Mouse (Mus musculus) embryonic facial prominence, embryonic 12.5 days (tissue): ENCODE measurements around the gene Usp16. TPM values are rescaled to one million over a fixed set of nuclear protein-coding genes. Genes with fewer than 3 reads are reported as not detected.
A peak's percentile ranks its signal among the peaks of the same experiment; 100 is the strongest.
"Not testable (repeated sequence)": the region's sequence is repeated elsewhere in the genome, so short reads cannot be mapped to it uniquely, and the experiment has no call there.

ENCODE experiments used
- ATAC-seq: fragments of 200-750 bp; cut with Nextera tagmentation; 2 replicates; pipeline ENCODE4 v1.8.0; 2017; ENCODE audit not compliant: insufficient number of reproducible peaks, insufficient read depth, low FRiP score, low TSS enrichment
- H3K27ac ChIP-seq: fragments of 300-500 bp; sonication (generic); 2 replicates; pipeline ENCODE4 v1.5.1; 2016; ENCODE audit warnings: mild to moderate bottlenecking
- H3K27me3 ChIP-seq: fragments of 300-500 bp; sonication (generic); 2 replicates; pipeline ENCODE4 v1.6.1; 2016; ENCODE audit warnings: mild to moderate bottlenecking, moderate library complexity
- H3K36me3 ChIP-seq: fragments of 300-500 bp; sonication (generic); 2 replicates; pipeline ENCODE4 v1.6.1; 2016; ENCODE audit warnings: mild to moderate bottlenecking
- H3K4me1 ChIP-seq: fragments of 300-500 bp; sonication (generic); 2 replicates; pipeline ENCODE4 v1.6.1; 2016
- H3K4me2 ChIP-seq: fragments of 300-500 bp; sonication (generic); replicated peaks from 2 replicates; pipeline ENCODE4 v1.6.1; 2016; ENCODE audit warnings: mild to moderate bottlenecking, moderate library complexity
- H3K4me3 ChIP-seq: fragments of 300-500 bp; sonication (generic); 2 replicates; pipeline ENCODE4 v1.5.1; 2016; ENCODE audit warnings: mild to moderate bottlenecking
- H3K9ac ChIP-seq: fragments of 300-500 bp; sonication (generic); 2 replicates; pipeline ENCODE4 v1.6.1; 2016; ENCODE audit warnings: mild to moderate bottlenecking, moderate library complexity
- H3K9me3 ChIP-seq: fragments of 300-500 bp; sonication (generic); 2 replicates; pipeline ENCODE4 v1.6.1; 2016; ENCODE audit warnings: mild to moderate bottlenecking, moderate library complexity
- WGBS: fragments of 180-500 bp; shearing (Covaris S2); methylation state at CpG from one replicate; pipeline ENCODE4 v1.1.7; 2016; 5-methylcytosine and 5-hydroxymethylcytosine counted together
- polyA plus RNA-seq: library from polyadenylated mRNA; unstranded; fragments of >200 nt; fragmentation: Nextera tagmentation; extraction: Ambion mirVana; gene quantifications from 2 replicates; pipeline ENCODE4 v1.2.1, GENCODE M21; 2016

Gene Usp16
- polyA plus RNA-seq, 1 experiment from 2014 or later, result 40.1 TPM

DNA sequence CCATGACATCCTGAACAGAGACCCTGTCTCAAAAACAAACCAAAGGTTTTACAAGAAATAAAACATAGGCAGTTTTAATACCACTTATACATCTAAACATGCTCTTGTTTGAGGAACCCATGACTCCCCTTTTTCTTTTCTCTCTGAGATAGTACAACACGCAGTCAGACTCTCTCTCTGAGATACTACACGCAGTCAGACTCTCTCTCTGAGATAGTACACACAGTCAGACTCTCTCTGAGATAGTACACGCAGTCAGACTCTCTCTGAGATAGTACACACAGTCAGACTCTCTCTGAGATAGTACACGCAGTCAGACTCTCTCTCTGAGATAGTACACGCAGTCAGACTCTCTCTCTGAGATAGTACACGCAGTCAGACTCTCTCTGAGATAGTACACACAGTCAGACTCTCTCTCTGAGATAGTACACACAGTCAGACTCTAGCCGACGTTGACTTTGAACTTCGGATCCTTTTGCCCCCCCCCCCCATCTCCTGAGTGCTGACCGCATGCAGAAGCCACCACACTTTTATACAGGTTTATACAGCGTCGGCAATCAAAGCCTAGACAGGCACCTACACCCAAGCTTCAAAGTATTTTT is 37.8 kb downstream of the Usp16 start:
- H3K4me1 ChIP-seq, ATAC-seq, H3K9ac ChIP-seq, H3K4me3 ChIP-seq, H3K27me3 ChIP-seq, H3K4me2 ChIP-seq, H3K27ac ChIP-seq, H3K9me3 ChIP-seq: not testable (repeated sequence)
- H3K36me3 ChIP-seq, result peaks cover 67% of the 10 kb centered on the region
- WGBS, result 95% methylated on average over 12 of the region's 12 CpGs

DNA sequence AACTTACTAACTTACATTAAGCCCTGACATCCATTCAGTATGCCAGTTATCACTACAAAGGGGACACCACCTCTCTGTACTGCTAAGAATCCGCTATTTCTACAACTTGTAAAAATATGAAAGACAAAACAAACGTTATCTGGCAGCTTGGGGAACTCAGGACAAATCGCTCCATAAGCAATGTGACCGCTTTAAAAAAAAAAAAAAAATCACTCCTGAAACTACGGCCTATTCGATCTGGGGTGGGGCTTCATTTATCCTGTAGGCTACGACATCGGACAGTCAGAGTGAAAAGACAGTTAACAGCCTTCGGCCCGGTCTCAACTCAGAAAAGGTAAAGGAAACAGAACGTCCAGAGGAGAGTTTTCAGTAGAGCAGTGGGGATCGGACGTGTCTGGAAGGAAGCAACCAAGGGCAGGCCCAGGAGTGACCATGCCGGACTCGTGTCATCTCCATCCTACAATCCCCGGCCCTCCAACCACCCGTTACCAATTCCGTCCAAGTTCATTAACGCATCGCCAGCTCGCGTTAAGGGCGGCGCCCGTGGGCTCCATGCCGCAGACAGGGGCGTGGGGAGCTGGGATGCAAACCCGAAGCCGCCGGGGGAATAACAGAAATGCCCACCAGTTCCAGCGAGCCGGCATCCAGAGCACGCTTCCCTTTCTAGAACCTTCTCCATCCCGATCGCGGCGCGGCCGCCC is 40.6 kb downstream of the Usp16 start:
- peak overlapping the region; percentile 84 for H3K27ac ChIP-seq
- peaks cover 10% of the 10 kb centered on the region; the same call in 1 of the 2 replicates for H3K4me1 ChIP-seq
- peak overlapping the region; percentile 79 for H3K4me2 ChIP-seq
- H3K4me3 ChIP-seq, result peak overlapping the region; percentile 96
- peak overlapping the region; percentile 96 for H3K9ac ChIP-seq
- H3K27me3 ChIP-seq, result no peaks in the 10 kb centered on the region
- ATAC-seq, result peak; percentile 31
- 1% methylated on average over 39 of the region's 39 CpGs for WGBS
- no peaks in the 10 kb centered on the region for H3K9me3 ChIP-seq
- H3K36me3 ChIP-seq, result peaks cover 40% of the 10 kb centered on the region

DNA sequence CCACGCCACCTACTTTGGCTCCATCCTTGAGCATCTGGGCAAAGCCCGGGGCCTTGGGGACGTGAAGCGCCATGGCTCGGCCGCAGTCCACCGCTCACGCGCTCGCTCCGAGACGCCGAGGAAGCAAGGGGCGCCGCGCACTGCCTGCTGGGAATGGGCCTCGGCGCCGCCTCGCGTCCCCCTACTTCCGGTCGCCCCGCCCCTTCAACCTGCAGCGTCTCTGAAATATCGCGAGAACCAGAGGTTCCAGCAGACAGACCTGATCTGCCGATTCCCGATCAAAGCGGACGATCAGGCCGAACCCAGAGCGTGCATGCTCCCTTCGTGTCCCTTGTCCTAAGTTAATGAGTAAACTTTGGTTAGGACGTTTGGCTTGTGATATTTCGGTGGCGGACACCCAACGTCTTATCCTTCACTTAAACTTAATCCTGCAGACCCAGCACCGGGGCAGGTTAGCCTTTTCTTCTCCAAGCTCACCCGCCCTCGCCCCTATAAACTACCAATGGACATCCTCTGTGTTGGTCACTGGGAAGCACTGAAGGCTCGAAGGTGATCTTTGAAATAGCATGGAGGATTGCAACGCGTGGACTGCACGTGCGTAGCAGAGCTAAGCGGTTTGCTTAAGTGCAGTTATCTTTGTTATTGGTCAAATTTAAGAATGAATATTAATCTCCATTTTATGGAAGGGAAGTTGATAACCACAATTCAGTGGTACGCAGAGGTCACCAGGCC is 41.4 kb downstream of the Usp16 start, which contains the start of gene Cct8:
Gene Cct8, minus strand, starts transcription at position 158 of the 732 bp plus-strand sequence.
- Histone ChIP-seq H3K36me3 (peaks cover 32% of the 10 kb centered on the region), H3K4me1 (peaks cover 10% of the 10 kb centered on the region; the same call in 1 of the 2 replicates), H3K9me3 (no peaks in the 10 kb centered on the region), H3K4me3 (peak within 1 kb of the TSS; percentile 96), H3K27ac (peak within 1 kb of the TSS; percentile 84), H3K9ac (peak within 1 kb of the TSS; percentile 96), H3K27me3 (no peaks in the 10 kb centered on the region), H3K4me2 (peak within 1 kb of the TSS; percentile 79)
- peak; percentile 89 for ATAC-seq
- WGBS, result under 1% methylated on average over 48 of the region's 48 CpGs

DNA sequence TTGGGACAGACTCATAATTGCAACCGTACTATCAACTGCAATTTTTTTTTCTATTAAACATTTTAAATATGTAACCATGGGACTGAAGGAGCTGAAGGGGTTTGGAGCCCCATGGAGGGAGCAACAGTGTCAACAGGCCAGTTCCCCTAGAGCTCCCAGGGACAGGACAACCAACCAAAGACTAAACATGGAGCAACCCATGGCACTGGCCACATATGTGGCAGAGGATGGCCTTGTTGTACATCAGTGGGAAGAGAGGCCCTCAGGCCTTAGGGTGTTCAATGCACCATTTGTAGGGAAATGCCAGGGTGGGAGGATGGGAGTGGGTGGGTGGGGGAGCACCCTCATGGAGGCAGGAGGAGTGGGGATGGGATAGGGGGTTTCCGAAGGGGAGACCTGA is 42.2 kb downstream of the Usp16 start:
- ATAC-seq, result no peak
- no peaks in the 10 kb centered on the region for H3K9me3 ChIP-seq
- WGBS, result 93% methylated on average over 2 of the region's 2 CpGs
- H3K4me2 ChIP-seq, result peak overlapping the region; percentile 79
- H3K9ac ChIP-seq, result no peak overlapping the region
- peaks cover 10% of the 10 kb centered on the region; the same call in 1 of the 2 replicates for H3K4me1 ChIP-seq
- H3K4me3 ChIP-seq, result peak overlapping the region; percentile 96; the same call in 1 of the 2 replicates
- peaks cover 24% of the 10 kb centered on the region for H3K36me3 ChIP-seq
- H3K27ac ChIP-seq, result no peak overlapping the region
- no peaks in the 10 kb centered on the region for H3K27me3 ChIP-seq

DNA sequence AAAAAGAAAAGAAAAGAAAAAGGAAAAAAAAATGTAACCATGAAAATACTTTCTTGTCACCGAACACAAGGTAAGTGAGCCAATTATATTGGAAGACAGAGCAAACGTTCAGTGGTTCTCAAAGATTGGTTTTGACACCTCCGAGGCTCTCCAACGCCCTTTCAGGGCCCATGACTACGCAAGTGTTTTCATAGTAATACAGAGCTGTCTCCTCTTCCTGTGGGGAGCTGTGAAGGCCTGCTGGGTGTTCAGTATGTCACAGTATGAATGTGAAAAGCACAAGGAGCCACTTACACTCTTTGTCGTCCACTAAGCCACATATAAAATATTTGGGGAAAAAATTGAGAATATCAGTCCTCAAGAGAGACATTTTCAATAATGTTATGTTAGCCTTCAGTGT is 42.7 kb downstream of the Usp16 start:
- no peak for ATAC-seq
- Histone ChIP-seq H3K9ac (no peak overlapping the region), H3K27ac (no peak overlapping the region), H3K27me3 (no peaks in the 10 kb centered on the region), H3K9me3 (no peaks in the 10 kb centered on the region), H3K4me3 (no peak overlapping the region), H3K4me2 (peak overlapping the region; percentile 79; the same call in 1 of the 2 replicates), H3K36me3 (peaks cover 19% of the 10 kb centered on the region), H3K4me1 (peaks cover 10% of the 10 kb centered on the region; the same call in 1 of the 2 replicates)
- 87% methylated on average over 6 of the region's 6 CpGs for WGBS

DNA sequence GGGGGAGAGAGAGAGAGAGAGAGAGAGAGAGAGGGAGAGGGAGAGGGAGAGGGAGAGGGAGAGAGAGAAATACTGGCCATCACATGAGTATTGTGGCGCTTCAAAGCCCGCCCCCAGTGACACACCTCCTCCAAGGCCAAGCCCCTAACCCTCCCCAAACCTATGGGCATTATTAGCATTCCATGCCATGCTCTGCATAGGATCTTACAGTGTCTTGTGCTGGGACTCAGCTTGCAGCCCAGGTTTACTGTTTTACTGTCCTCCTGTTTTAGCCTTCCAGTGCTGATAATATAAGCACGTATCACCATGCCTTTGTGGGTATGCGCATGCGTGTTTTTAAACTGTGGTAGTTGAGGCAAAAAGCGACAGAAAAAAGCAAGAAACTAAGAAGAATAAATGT is 45.1 kb downstream of the Usp16 start:
- no peak overlapping the region for H3K27ac ChIP-seq
- no peaks in the 10 kb centered on the region for H3K27me3 ChIP-seq
- no peaks in the 10 kb centered on the region for H3K36me3 ChIP-seq
- WGBS, result 66% methylated on average over 6 of the region's 6 CpGs
- H3K9ac ChIP-seq, result no peak overlapping the region
- H3K4me1 ChIP-seq, result peaks cover 4% of the 10 kb centered on the region; the same call in 1 of the 2 replicates
- H3K9me3 ChIP-seq, result no peaks in the 10 kb centered on the region
- ATAC-seq, result no peak
- no peak overlapping the region for H3K4me3 ChIP-seq
- no peak overlapping the region for H3K4me2 ChIP-seq

DNA sequence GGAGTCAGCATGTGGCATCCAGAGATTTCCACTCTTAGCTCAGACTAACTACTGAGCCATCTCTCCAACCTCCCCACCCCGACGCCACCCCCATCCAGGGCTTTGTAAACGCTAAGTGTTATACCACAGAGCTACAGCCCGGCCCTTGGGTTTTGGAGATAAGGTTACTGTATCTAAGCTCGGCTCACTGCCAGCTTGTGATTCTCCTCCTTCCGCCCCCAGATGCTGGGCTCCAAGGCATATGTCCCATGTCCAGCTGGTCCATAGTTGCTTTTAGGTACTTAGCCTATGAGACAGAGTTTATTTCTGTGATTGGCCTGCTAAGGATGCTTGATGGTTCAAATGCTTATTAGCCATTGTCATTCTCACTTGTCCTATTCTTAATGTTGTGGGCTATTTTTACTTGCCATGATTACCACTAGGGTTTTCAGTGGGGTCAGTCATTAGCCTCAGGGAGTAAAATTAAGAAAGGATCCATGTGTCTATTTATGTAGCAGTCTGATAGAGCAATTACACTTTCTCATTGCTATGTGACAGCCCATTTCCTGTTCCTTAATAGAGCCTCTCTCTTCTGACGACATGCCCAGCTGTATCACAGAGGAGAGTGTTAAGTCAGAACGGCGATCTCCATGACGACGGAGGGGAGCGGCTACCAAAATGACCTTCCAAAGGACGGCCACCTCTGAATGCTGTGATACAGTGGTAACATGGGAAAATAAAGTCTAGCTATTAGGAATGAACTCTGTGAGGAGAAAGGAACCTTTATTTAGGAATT is 47.0 kb downstream of the Usp16 start:
- H3K9me3 ChIP-seq, result no peaks in the 10 kb centered on the region
- no peaks in the 10 kb centered on the region for H3K4me1 ChIP-seq
- no peak overlapping the region for H3K4me2 ChIP-seq
- H3K27me3 ChIP-seq, result no peaks in the 10 kb centered on the region
- no peaks in the 10 kb centered on the region for H3K36me3 ChIP-seq
- H3K27ac ChIP-seq, result no peak overlapping the region
- 44% methylated on average over 13 of the region's 13 CpGs for WGBS
- no peak overlapping the region for H3K4me3 ChIP-seq
- ATAC-seq, result no peak
- H3K9ac ChIP-seq, result no peak overlapping the region

DNA sequence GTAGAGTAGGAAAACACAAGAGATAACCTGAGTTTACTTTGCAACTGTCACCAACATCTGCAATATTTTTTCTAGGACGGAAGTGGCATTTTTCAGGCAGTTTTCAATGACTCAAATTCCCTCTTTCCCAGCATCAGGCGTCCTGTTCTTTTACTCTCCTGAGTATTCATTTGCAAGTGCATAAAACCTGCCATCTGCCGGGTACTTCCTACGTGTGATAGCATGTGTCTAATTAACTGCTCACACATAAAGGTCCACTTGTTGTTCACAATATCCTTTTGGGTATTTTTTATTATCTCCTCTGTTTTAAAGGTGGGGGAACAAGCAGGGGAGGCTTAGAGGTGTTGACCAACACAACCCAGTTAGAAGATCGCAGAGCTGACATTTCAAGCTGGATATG is 57.2 kb downstream of the Usp16 start:
- no peak overlapping the region for H3K4me2 ChIP-seq
- H3K36me3 ChIP-seq, result no peaks in the 10 kb centered on the region
- no peaks in the 10 kb centered on the region for H3K27me3 ChIP-seq
- H3K4me3 ChIP-seq, result no peak overlapping the region
- no peak overlapping the region for H3K27ac ChIP-seq
- no peak for ATAC-seq
- H3K4me1 ChIP-seq, result no peaks in the 10 kb centered on the region
- WGBS, result 70% methylated on average over 5 of the region's 5 CpGs
- no peak overlapping the region for H3K9ac ChIP-seq
- no peaks in the 10 kb centered on the region for H3K9me3 ChIP-seq

DNA sequence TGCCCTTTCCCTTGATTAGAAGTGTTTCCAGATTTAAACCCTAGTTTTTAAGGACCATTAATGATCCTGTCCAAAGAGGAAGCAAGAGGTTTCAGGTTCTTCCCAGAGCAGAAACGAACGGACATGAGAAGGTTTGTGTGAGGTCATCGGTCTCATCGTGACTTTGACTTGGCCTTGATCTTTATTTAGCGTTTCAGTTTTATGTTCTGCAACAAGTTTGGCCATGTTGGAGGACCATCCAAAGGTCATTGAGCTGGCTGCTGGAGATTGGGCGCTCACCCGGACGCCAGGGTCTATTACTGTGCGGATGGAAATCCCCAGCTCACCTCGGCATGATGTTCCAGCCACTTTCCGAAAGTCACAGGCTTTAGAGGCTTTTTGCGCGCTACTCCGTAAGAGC is 57.8 kb downstream of the Usp16 start:
- Histone ChIP-seq H3K9me3 (no peaks in the 10 kb centered on the region), H3K27ac (no peak overlapping the region), H3K36me3 (no peaks in the 10 kb centered on the region), H3K9ac (no peak overlapping the region), H3K4me1 (no peaks in the 10 kb centered on the region), H3K4me2 (no peak overlapping the region), H3K4me3 (no peak overlapping the region), H3K27me3 (no peaks in the 10 kb centered on the region)
- 93% methylated on average over 14 of the region's 14 CpGs for WGBS
- ATAC-seq, result no peak

DNA sequence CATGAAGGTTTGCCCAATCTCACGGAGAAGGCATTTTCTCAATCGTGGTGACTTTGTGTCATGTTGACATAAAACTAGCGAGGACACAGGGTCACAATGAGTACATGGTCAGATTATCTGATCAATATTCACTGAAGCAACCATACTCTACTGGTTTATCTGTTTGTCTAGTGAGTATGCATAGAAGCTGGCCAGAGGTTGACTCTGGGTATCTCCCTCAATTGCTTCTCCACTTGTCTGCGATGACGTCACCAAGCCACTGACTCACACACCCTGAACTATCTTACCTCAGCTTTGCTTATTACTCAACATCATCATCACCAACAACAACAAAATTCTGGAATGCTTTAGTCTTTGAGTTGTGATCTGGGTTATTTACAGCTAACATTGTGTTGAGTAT is 69.7 kb downstream of the Usp16 start:
- Histone ChIP-seq H3K9me3 (no peaks in the 10 kb centered on the region), H3K27ac (no peak overlapping the region), H3K4me3 (no peak overlapping the region), H3K9ac (no peak overlapping the region), H3K36me3 (no peaks in the 10 kb centered on the region), H3K4me2 (no peak overlapping the region), H3K4me1 (peaks cover 4% of the 10 kb centered on the region; the same call in 1 of the 2 replicates), H3K27me3 (no peaks in the 10 kb centered on the region)
- whole genome bisulfite sequencing, result 88% methylated on average over 5 of the region's 5 CpGs
- ATAC-seq, result no peak

DNA sequence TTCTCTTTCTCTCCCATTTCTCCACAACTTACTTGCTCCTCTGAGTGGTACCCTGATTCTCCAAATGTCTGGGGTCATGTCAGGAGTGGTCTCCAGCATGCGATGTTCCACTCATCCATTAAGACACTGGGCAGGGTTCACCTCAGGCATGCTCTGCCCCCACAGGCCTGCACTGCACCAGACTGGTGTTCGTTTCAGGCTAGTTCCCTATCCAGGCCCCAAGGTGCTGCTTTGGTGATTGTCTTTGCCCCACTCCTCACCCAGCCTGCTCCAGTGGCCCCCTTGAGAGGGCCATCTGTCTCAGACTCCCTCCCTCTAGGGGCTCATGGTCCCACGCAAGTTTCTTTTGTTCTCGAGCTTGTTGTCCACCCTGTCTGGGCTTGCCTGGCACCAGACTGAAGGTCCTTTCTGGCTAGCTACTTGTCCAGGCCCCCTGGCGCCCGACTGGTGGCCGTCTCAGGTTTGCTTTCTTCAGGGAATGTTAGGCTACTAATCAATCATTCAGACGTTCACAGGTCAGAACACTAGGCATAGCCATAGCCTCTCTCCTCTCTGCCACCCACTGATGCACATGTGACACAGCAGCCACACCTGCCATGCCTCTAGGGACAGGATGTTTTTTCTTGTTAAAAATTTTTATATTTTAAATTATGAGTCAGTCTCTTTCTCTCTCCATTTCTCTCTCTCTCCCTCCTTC is 73.2 kb downstream of the Usp16 start:
- Histone ChIP-seq H3K27ac (no peak overlapping the region), H3K36me3 (no peaks in the 10 kb centered on the region), H3K4me3 (no peak overlapping the region), H3K9me3 (no peaks in the 10 kb centered on the region), H3K9ac (no peak overlapping the region), H3K4me1 (peaks cover 4% of the 10 kb centered on the region; the same call in 1 of the 2 replicates), H3K27me3 (no peaks in the 10 kb centered on the region), H3K4me2 (no peak overlapping the region)
- ATAC-seq, result no peak
- WGBS, result 63% methylated on average over 8 of the region's 8 CpGs
